Mouse (Mus musculus) cerebellum, adult 18-20 months (tissue): ENCODE measurements around the gene Wrap53.
A peak's percentile ranks its signal among the peaks of the same experiment; 100 is the strongest.

Experiments
- DNase-seq, 2 experiments: peaks; one replicate each; pipeline ENCODE4 v3.0.0; 2021

Wrap53 gene

DNA sequence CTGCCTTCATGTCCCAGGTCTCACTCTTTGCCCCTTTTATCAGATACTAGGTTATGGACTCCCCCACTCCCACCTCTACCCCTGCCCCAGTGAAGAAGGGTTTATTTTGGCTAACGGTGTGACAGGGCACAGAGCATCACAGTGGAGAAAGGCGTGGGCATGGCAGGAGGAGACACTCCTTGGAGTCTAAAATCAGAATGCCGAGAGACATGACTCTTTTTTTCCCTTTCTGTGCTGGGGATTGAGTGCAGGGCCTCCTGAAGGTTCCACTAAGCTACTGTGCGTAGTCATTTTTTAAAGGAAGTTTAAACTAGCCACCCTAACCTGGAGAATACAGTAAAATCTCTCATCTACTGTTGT is 52.0 kb downstream of the Wrap53 start:
- no peak for DNase-seq

DNA sequence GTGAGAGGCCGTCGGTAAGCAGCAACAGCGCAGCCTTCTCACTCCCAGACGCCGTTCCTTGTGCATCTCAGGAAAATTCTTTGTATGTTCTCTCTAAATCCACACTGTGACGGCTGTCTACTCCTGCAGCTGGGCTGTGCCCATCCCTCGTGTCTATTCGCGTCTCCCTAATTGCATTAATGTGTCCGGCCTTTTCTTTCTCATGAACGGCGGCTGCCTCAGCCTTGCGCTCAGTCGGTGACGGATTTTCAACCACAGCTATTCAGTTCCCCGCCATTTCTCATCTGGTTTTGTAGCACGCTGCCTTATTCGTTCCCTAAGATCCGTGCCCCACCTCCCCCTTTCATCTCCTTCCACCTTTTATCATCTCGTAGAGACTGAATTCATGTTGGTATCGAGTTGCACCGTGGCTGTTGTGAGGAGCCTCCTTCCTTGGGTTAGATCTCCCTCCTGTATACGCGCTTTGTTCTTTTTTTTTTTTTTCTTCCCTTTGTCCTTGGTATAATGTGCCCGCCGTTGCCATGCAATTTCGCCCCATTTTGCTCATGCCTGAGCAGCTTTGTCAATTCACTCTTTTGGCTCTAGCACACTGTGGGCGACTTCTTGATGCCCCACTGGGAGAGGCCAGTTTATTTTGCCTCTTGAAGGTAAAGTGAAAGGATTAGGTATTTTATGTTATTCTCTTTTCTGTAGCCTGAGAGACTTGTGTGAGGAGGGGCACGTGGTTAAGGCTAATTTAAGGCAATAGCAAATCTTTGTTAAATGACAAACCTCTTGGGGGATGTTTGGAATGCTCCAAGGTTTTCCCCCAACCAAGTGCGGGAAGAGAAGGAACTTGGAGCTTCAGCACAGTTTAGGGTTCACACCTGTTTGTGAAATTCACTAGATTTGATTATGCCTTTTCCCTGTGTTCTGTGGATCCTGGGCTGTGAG is 52.7 kb downstream of the Wrap53 start:
- no peak for DNase-seq

DNA sequence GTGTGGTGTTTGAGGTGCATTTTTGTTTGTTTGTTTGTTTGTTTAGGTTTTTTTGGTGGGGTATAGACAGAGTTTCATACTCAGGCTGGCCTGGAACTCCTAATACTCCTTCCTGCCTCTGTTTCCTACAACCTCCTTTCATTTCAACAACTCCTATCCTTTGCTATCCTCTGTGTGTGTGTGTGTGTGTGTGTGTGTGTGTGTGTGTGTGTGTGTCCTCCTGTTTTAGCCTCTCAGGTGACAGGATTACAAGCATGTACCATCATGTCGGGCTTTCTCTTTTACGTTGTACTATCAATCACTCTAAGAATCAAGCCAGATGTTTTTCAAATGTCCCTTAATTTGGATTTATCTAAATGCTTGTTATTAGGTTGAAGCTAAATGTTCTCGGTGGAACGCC is 53.4 kb downstream of the Wrap53 start:
- DNase-seq: no peak

DNA sequence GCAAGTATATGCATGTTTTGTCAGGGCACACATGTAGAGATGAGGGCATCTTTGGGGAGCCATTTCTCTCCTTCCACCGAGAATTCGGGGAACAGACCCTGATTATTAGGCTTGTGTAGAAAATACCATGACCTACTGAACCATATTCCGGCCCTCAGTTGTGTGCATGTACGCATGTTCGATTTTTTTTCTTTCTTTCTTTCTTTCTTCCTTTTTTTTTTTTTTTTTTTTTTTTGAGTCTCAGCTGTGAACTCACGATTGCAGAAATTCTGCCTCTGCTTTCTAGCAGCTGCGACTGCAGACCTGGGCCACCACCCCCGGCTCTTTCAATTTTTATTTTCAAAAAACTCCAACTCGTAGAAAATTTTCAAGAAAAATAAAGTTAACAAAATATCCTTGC is 54.4 kb downstream of the Wrap53 start:
- no peak for DNase-seq

DNA sequence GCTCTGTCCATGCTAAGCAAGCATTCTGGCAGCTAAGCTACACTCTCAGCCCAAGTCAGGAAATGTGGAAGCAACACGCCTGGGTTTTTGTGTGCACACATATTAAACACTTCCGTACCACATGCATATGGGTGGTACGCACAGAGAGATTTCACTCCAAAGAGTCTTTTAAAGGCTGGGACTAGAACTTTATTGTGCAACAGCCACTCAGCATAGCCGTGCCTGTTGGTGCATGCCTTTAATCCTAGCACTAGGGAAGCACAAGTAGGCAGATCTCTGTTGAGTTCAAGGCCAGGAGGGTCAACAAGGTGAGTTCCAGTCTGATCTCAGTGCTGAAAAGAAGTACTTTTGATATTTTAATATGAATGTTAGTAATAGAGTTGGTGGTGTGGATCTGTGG is 56.4 kb downstream of the Wrap53 start:
- no peak for DNase-seq

DNA sequence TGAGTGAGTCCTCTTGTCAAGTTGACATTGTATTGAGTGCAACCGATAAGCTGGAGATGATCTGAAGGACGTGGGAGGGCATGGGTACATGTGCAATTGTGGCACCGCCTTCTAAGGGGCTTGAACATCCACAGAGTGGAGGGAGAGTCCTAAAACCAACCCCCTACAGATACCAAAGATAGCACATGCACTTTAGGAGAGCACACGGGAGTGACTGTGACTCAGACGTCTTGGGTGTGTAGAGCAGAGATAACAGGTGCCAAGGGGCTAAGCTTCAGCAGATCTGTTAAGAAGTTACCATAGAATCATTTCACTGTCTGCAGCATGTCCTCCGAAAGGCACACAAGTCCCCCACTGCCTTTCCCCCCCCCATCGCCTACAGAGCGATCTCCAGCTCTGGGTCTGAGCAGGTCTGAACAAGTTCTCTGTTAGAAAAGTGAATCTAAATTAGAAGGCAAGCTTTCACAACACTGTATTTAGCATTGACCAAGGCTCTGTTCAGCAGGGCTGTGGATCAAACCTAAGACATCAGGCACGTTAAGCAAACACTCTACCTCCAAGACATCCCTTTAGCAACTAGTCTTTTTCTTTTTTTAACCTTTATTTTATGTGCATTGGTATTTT is 58.4 kb downstream of the Wrap53 start:
- no peak for DNase-seq

DNA sequence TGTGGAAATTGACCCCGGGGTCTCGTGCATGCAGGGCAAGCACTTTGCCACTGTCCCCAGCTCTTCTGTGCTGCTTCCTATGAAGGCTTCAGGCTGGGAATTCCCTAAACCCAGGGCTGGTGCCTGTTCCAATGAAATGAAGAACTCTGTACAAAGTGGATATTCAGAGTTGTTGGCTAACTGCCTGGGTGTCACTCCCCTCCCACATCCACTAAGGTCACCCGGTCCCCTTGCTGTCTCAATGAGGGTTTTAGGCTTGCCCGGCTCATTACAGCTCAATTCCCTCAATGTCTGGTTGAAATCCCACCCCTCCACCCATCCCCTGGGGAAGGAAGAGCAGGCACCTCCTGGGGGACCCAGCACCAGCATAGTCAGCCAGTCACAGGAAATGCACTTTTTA is 60.1 kb downstream of the Wrap53 start:
- DNase-seq: no peak

DNA sequence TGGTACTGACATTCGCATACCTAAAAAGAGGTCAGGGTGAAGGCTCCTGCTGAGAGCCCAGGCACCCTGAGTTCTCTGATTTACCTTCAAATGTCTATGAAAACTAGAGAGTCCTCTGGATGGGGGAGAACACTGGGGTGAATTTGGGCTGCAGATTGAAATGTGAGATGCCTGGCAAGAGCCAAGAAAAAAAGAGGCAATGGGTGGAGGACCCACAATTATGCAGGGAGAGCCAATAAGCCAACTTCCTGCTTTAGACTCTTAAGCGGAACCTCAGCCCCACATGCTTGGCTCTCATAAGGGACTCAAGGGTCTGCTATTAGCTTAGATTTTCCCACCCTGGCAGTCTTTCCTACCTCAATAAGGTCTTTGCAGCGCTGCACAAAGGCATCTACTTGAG is 63.4 kb downstream of the Wrap53 start:
- no peak for DNase-seq

DNA sequence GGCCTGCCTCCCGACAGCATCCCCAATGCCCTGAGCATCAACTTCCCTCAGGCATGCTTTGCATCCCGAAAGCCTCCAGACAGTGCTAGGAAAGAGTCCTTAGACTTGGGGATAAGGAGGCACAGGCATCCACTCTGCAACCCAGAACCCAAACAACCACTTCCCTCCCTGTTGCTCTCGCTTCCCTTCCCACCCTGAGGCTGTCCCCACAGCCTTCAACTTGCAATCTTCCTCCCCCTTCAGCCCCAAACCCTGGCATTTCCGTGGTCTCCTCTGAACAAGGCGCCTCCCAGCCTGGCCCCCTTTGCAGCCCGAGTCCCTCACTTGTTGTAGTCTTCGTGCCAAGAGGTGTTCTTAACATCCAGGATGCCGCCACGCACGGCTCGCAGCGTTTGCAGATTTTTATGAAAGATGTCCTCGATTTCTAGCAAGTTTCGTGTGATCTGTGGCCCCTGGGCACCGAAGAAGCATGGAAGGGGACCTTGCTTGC is 63.9 kb downstream of the Wrap53 start:
- no peak for DNase-seq

DNA sequence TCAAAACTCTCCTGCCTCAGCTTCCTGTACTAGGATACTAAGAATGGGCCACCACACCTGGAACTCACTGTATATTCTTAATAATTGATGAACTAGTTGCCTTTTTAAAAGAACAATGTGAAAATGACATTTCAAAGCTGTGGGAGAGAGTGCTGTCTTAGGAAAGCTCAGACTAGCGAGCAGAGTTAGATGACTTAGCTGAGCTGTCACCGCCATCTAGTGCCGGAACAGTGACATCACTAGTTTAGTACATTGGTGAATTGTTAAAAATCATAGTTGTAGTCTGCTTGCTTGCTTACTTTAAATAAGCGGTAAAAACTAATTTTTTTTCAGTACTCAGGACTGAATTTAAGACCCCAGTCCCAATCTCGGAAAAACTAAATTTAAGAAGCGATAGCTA is 66.2 kb downstream of the Wrap53 start:
- DNase-seq: peak; percentile 58 to 67
